Mouse (Mus musculus): ENCODE measurements around the gene Cacna1c. TPM values are rescaled to one million over a fixed set of nuclear protein-coding genes. Genes with fewer than 3 reads are reported as not detected.
"Not testable (repeated sequence)": the region's sequence is repeated elsewhere in the genome, so short reads cannot be mapped to it uniquely, and the experiment has no call there.

The Cacna1c gene
- polyA plus RNA-seq, 2 experiments from 2014 or later: 0.49 to 1.4 TPM

- ATAC-seq: not testable (repeated sequence)
These were observed 9.8 kb upstream of the Cacna1c start for GRCm38 (mm10) chr6:119206006-119206405.

DNA sequence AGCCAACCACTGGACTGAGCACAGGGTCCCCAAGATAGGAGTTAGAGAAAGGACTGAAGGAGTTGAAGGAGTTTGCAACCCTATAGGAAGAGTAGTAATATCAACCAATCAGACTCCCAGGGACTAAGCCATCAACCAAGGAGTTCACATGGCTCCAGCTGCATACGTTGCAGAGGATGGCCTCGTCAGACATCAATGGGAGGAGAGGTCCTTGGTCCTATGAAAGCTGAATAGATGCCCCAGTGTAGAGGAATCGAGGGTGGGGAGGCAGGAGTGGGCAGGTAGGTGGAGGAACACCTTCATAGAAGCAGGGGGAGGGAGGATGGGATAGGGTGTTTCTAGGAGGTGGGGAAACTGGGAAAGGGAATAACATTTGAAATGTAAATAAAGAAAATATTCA, 8.7 kb upstream of the Cacna1c start:
- no peak for ATAC-seq

DNA sequence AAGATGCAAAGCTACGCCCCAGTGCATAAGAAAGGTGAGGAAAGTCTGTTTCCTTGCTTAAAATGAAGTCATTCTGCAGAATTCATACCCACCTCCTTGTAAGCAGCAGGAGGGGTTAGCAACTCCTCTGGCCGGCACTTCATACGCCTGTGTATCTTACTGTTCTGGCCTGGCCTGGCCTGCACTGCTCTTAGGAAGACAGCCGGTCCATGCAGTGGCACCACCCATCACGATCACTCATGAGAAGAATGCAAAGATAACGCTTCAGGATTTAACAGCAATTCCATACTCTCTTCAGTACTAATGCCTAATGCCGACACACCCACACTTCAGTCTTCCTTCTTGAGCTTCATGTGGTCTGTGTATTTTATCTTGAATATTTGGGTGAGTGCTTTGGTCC, 8.1 kb upstream of the Cacna1c start:
- ATAC-seq: no peak

- no peak for ATAC-seq
These were observed 5.4 kb upstream of the Cacna1c start for GRCm38 (mm10) chr6:119201575-119201974.

DNA sequence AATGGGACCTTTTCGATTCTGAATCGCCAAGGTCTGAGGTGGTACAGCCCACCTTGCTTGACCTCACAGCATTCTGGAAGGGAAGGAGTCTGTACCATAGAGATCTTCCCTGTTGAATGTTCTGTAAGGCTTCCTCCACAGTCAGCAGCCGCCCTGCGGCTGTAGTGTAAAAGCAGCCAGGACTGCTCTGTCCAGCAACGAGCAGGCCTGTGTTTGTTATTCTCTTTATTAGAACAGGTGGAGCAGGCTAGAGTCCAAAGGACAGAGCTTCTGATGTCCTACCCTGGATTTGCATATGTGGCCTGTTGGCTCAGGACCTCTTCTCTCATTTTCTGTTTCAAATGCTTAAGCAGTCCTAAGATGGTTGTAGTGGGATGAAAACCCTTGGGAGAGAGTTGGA, 4.1 kb upstream of the Cacna1c start:
- ATAC-seq: no peak

DNA sequence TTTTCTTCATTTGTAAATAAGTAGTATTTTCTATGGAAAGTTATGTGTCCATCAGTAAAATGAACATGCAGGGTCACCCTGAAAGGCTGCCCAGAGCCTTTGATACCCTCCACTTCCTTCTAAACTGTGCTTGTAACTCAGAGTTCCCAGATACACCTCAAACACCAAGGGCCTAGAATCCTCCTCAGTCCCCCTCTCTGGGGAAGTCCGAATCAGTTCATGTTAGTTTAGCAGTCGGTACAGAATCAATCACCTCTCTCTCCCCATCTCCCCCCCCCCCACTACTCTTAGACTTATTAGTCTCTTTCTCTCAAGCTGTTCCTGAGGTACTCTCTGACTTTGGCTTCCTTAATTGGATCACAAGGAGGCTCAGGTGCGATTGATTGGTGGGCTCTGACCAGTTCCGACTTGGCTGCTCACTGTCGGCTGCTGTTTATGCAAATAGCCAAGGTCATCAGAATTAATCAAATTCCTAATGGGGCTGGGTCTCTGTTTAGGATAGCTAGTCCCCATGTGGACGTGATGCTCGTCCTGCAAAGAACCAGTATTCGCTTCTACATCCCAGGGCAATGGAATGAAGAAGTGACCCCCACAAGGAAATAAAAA, 3.2 kb upstream of the Cacna1c start:
- ATAC-seq: no peak

DNA sequence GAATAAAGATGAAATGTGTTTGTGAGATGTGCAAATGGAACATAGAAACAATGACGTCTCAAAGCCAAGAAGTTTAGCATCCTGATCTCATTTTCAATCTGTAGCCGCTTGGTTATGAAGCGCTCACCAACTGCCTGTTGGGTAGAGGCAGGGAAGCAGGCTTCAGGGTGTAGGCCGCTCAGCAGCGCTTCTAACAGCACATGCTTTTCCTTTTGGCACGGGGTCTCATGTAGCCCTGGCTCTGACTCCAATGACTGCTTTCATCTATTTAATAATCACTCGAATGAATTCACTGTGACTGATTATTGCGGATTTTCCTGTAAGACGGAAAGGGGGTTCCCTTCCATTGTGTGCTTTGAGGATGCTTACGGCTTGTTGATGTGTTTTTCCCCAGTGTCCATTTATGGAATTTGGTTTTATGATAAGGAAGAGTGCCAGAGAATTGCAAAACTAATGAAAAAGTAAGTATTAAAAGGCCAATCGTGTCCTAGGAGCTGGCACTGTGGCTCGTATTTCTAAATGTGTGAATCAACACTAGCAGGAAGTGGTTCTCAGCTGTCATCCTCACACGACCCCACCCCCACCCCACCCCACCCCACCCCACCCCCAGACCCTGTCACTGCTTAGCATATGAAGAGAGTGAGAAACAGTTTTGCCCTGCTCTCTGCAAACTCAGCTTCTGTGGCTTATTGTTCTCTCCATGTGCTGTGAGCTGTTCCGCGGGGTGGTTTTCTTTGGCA, 2.5 kb upstream of the Cacna1c start:
- peak; percentile 66 for ATAC-seq

- no peak for ATAC-seq
These were observed 1.6 kb downstream of the Cacna1c start for GRCm38 (mm10) chr6:119194601-119195000.

DNA sequence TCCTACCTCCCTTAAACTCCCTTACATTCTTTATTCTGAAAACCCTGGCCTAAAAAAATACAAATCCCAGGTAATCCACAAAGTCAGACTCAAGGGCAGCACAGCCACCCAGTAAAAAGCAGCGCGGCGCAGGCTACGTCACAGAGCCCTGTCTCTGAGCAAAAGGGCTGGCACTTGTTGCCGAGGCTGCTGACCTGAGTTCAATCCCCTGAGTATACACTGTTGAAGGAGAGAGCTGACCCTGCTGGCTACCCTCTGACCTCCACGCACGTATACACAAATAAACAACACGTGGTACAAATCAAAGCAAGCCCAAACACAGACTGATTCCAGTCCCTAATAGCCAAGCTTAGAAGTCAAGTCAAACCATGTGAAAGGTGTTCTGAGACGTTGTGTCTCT, 2.1 kb downstream of the Cacna1c start:
- ATAC-seq: no peak

DNA sequence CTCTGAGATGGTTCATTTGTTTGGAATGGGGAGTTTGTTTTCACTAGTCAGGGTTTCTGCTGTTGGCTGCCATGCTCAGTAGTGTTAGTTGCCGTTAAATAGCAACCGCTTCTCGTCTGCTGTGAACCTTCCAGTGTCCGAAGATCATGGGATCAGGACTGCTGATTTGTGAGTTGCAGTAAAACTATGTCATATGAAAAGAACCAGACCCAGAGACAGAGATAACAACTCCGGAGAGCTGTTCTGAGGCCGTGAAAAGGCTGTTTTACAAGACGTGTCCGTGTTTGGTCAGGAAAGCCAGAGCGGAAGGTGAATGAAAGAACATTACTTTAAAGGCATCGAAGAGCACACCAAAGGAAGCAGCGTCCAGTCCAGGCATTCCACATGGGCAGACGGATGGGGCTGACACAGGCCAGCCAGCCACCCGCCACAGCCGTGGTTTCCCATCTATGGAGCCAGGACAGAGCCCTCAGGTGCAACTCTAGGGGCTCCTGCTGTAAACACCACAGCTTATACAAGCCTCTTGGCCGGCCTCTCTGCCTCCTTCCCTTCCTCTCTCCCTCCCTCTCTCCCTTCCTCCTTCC, 2.6 kb downstream of the Cacna1c start:
- ATAC-seq: no peak

DNA sequence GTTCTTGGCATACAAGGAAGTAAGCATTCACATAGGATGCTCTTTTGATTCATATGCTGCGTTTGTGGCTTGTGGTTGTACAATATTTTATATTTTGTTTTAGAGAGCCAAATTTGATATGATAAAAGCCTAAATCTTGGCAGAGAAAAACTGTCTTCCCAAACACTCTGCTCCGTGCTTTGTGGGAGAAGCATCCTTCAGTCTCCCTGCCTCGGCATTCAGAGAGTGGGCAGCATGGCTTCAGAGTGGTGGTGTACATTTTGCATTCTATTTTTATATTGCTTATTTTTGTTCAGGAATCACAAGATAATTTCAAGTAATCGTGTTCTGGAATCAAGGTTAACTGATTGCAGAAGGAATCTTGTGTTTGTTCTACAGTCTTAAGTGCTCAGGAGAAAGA, 4.7 kb downstream of the Cacna1c start:
- ATAC-seq: no peak

- no peak for ATAC-seq
These were observed 8.6 kb downstream of the Cacna1c start for GRCm38 (mm10) chr6:119187631-119188030.

GRCm38 (mm10) chr6:119186658-119187057, 9.6 kb downstream of the Cacna1c start:
- ATAC-seq: no peak

- ATAC-seq: no peak
These were observed 12.4 kb downstream of the Cacna1c start for GRCm38 (mm10) chr6:119183781-119184180.

DNA sequence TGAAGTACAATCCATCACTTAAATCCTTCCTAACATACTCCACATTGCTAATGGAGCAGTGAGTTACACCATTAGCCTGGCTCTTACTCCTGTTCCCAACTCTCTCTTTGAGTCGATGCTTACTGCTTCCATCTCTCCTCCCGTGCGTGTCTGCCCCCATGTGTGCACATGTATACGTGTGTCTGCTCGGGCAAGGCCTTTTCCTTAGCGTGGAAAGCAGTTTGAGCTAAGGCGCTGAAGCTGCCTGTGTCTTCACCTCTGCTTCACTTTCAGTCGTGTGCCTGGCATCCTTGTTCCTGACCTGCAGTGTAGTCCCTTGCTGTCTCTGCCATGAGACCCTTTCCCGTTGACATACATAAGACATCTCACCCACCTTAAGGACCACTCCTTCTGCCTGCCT, 14.0 kb downstream of the Cacna1c start:
- ATAC-seq: no peak

DNA sequence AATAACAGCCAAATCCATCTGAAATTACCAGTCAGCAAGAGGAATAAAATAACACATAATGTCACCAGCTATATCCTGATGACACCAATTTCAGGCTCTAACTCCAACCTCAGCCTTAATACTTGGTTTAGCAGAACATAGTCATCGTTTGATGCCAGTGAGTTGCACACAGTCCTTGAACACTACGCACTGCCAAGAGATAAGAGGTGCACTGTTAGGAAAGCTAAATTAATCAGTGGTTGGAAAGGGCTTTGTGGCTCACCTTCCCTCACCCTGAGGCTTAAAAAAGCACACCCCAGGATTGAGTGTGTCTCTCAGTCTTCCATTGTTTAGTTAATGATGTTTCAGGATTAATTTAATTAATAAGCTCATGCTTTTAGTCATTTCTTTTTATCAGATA, 16.0 kb downstream of the Cacna1c start:
- ATAC-seq: no peak

GRCm38 (mm10) chr6:119177101-119177500, 19.1 kb downstream of the Cacna1c start:
- ATAC-seq: no peak

- ATAC-seq: no peak
These were observed 20.1 kb downstream of the Cacna1c start for GRCm38 (mm10) chr6:119176103-119176502.

- ATAC-seq: peak; percentile 91
These were observed 21.0 kb downstream of the Cacna1c start, which contains the start of gene Dcp1b for GRCm38 (mm10) chr6:119175078-119175853. Gene Dcp1b (plus strand): TSS chr6:119175253.

DNA sequence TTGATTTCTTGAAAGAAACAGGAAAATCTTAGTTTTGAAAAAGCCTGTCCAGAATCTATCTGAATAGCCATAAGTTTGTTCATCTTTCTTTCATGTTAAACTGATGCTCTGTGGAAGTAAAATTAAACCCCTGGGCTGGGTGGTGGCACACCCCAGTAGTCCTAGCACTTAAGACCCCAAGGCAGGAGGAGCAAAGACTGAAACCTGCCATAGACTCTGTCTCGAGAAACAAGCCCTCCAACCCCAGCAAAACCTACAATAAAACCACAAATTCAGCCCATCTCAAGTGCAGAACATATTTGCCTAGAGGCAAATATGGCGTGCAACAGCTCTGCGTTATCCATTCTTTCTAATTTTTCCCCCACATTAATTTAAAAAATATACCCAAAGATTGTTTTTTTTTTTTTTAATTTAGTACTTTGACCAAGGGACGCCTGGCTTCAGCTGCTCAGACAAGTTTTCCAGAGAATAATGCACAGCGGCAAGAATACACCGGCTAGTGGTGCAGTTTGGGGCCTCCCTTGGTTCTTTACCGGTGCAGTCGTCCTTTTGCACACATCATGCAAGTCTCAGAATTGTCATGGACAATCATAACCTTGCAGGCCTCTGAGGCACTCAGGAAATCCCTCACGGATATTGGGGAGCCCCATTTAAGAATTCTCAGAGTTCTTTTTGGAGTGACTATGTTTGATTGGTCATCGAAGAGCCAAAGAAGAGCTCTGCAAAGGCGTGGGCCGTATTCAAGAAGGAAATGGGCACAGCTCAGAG, 21.7 kb downstream of the Cacna1c start:
- ATAC-seq: no peak

DNA sequence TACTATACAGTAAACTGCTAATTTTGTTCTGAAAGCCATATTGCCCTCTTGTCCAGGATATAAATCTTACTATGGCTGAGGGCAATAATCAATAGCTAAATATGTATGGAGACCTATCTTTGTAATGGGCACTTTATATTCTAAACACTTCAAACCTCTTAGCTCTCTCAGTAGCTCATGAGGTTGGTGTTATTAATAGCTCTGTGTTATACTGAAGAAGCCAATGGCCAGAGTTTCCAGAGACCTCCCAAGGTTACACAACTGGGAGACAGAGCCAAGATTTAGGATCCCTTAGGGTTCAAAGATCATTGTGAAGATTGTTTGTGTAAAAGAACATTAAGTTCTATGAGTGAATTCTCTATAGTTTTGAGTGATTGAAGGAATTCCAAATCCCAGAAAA, 30.5 kb downstream of the Cacna1c start:
- no peak for ATAC-seq

DNA sequence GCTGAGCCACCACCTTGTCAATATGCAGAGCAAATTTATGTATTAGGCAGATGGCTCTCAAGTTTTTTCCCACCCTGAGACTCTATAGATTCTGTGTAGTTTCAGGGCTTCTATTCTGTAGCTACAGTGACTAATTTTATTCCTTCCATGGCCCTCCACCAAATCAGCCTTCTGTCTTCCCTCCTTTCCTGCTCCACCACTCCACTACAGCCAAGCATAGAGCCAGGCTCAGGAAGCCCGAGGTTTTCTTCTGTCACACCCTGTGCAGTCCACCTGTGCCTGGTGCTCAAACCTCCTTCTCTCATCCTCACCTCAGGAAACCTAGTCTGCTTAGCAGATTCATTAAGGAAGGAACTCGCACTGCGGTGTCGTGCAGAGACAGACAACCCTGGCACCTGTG, 51.1 kb downstream of the Cacna1c start:
- no peak for ATAC-seq

DNA sequence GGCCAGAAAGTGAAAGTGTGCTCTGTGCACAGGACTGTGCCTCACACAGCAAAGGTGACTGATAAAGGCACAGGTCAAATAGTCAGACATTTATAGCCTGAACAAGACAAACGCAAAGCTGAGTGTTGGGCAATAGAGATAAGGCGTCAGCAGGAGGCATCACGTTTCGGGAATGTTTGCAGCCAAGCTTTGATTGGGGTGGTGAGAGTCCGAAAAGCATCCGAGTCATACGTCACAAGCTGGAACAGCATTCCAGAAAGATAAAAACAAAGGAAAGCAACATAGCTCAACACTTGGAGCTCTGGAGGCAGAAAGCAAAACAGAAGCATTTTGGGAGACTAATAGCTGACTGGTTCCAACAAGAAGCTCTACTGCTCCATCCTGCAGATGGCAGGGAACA, 56.7 kb downstream of the Cacna1c start:
- ATAC-seq: no peak

All from CD4-positive, CD25-positive, alpha-beta regulatory T cell, adult 4 months (primary cell).